Mouse (Mus musculus) intestine, postnatal 0 days (tissue): ENCODE results near the gene Rtp4. TPM values are rescaled to one million over a fixed set of nuclear protein-coding genes. Genes with fewer than 3 reads are reported as not detected.

Experiments
- ATAC-seq: fragments of 200-750 bp; cut with Nextera tagmentation; 2 replicates; pipeline ENCODE4 v1.8.0; 2017; ENCODE audit warnings: mild to moderate bottlenecking, moderate TSS enrichment, moderate library complexity
- H3K27ac ChIP-seq: fragments of 300-500 bp; sonication (generic); 2 replicates; pipeline ENCODE4 v1.5.1; 2014; ENCODE audit warnings: mild to moderate bottlenecking, low read depth, low read length, moderate library complexity
- H3K27me3 ChIP-seq: fragments of 300-500 bp; sonication (generic); replicated peaks from 2 replicates; pipeline ENCODE4 v1.6.1; 2014; ENCODE audit warnings: low read length, mixed read lengths; ENCODE audit not compliant: control insufficient read depth, insufficient read depth
- H3K36me3 ChIP-seq: fragments of 300-500 bp; sonication (generic); 2 replicates; pipeline ENCODE4 v1.6.1; 2014; ENCODE audit warnings: mild to moderate bottlenecking, moderate library complexity; ENCODE audit not compliant: control insufficient read depth, insufficient read depth
- H3K4me1 ChIP-seq: fragments of 300-500 bp; sonication (generic); replicated peaks from 2 replicates; pipeline ENCODE4 v1.6.1; 2014; ENCODE audit warnings: antibody characterized with exemption, low read length, mixed read lengths; ENCODE audit not compliant: control insufficient read depth, insufficient read depth
- H3K4me2 ChIP-seq: fragments of 300-500 bp; sonication (generic); replicated peaks from 2 replicates; pipeline ENCODE4 v1.6.1; 2014; ENCODE audit warnings: low read depth, mild to moderate bottlenecking, moderate library complexity
- H3K4me3 ChIP-seq: fragments of 300-500 bp; sonication (generic); 2 replicates; pipeline ENCODE4 v1.5.1; 2014; ENCODE audit warnings: low read depth, low read length
- H3K9ac ChIP-seq: fragments of 300-500 bp; sonication (generic); 2 replicates; pipeline ENCODE4 v1.6.1; 2014; ENCODE audit warnings: mild to moderate bottlenecking, low read depth, low read length
- H3K9me3 ChIP-seq: fragments of 300-500 bp; sonication (generic); 2 replicates; pipeline ENCODE4 v1.6.1; 2016; ENCODE audit warnings: mixed run types; ENCODE audit not compliant: control insufficient read depth
- CTCF ChIP-seq: sonication (generic); IDR thresholded peaks from 2 replicates; pipeline ENCODE4 v1.5.1; 2016; ENCODE audit warnings: low read depth, mild to moderate bottlenecking, control low read depth, antibody characterized with exemption, moderate library complexity
- WGBS: fragments of 180-500 bp; shearing (Covaris S2); extraction: QIAGEN DNeasy Blood & Tissue Kit; methylation state at CpG from one replicate; pipeline ENCODE4 v1.1.7; 2014; 5-methylcytosine and 5-hydroxymethylcytosine counted together
- polyA plus RNA-seq: library from polyadenylated mRNA; unstranded; fragments of >200 nt; fragmentation: Nextera tagmentation; extraction: Ambion mirVana; gene quantifications from 2 replicates; pipeline ENCODE4 v1.2.1, GENCODE M21; 2015

The Rtp4 gene
- polyA plus RNA-seq, 1 experiment from 2014 or later = 112 TPM

- Histone ChIP-seq H3K27me3 (no peaks in the 10 kb centered on the region), H3K9ac (no peak overlapping the region), H3K9me3 (no peaks in the 10 kb centered on the region), H3K36me3 (no peaks in the 10 kb centered on the region), H3K4me1 (no peaks in the 10 kb centered on the region), H3K4me3 (no peak overlapping the region), H3K27ac (no peak overlapping the region), H3K4me2 (no peak overlapping the region)
- TF ChIP-seq CTCF = no peak
- WGBS = 77% methylated on average over 5 of the region's 5 CpGs
- ATAC-seq = no peak
Observed at GRCm38 (mm10) chr16:23591119-23592105, 71.3 kb downstream of the Rtp4 start.

GRCm38 (mm10) chr16:23592501-23592900 lies 72.4 kb downstream of the Rtp4 start:
- H3K27ac ChIP-seq = no peak overlapping the region
- H3K9me3 ChIP-seq = no peaks in the 10 kb centered on the region
- no peak overlapping the region for H3K4me3 ChIP-seq
- no peak for ATAC-seq
- no peaks in the 10 kb centered on the region for H3K36me3 ChIP-seq
- no peaks in the 10 kb centered on the region for H3K27me3 ChIP-seq
- no peaks in the 10 kb centered on the region for H3K4me1 ChIP-seq
- TF ChIP-seq CTCF = no peak
- H3K4me2 ChIP-seq = no peak overlapping the region
- H3K9ac ChIP-seq = no peak overlapping the region

- Histone ChIP-seq H3K27ac (no peak overlapping the region), H3K4me3 (no peak overlapping the region), H3K9me3 (no peaks in the 10 kb centered on the region), H3K4me1 (no peaks in the 10 kb centered on the region), H3K4me2 (no peak overlapping the region), H3K36me3 (no peaks in the 10 kb centered on the region), H3K27me3 (no peaks in the 10 kb centered on the region), H3K9ac (no peak overlapping the region)
- 92% methylated on average over 3 of the region's 3 CpGs for WGBS
- no peak for ATAC-seq
- TF ChIP-seq CTCF = no peak
Observed at GRCm38 (mm10) chr16:23596696-23597095, 76.6 kb downstream of the Rtp4 start.

- no peaks in the 10 kb centered on the region for H3K36me3 ChIP-seq
- H3K9ac ChIP-seq = no peak overlapping the region
- H3K4me1 ChIP-seq = no peaks in the 10 kb centered on the region
- H3K27ac ChIP-seq = no peak overlapping the region
- no peaks in the 10 kb centered on the region for H3K9me3 ChIP-seq
- no peak overlapping the region for H3K4me2 ChIP-seq
- H3K27me3 ChIP-seq = no peaks in the 10 kb centered on the region
- H3K4me3 ChIP-seq = no peak overlapping the region
- ATAC-seq = no peak
- TF ChIP-seq CTCF = no peak
Observed at GRCm38 (mm10) chr16:23597968-23598367, 77.9 kb downstream of the Rtp4 start.

- Histone ChIP-seq H3K4me1 (no peaks in the 10 kb centered on the region), H3K4me3 (no peak overlapping the region)
- TF ChIP-seq CTCF = no peak
Observed at GRCm38 (mm10) chr16:23606220-23606619, 86.1 kb downstream of the Rtp4 start.

GRCm38 (mm10) chr16:23606651-23607050 lies 86.6 kb downstream of the Rtp4 start:
- no peak overlapping the region for H3K4me3 ChIP-seq
- no peak overlapping the region for H3K4me2 ChIP-seq
- H3K9me3 ChIP-seq = no peaks in the 10 kb centered on the region
- no peaks in the 10 kb centered on the region for H3K36me3 ChIP-seq
- no peak for ATAC-seq
- H3K27ac ChIP-seq = no peak overlapping the region
- H3K4me1 ChIP-seq = no peaks in the 10 kb centered on the region
- no peak overlapping the region for H3K9ac ChIP-seq
- 95% methylated on average over 7 of the region's 7 CpGs for WGBS
- no peaks in the 10 kb centered on the region for H3K27me3 ChIP-seq
- no peak for TF ChIP-seq CTCF

More at GRCm38 (mm10) chr16:23606220-23606619, 86.1 kb downstream of the Rtp4 start:
- H3K4me2 ChIP-seq = no peak overlapping the region
- no peaks in the 10 kb centered on the region for H3K27me3 ChIP-seq
- H3K27ac ChIP-seq = no peak overlapping the region
- no peaks in the 10 kb centered on the region for H3K36me3 ChIP-seq
- ATAC-seq = no peak
- H3K9me3 ChIP-seq = no peaks in the 10 kb centered on the region
- H3K9ac ChIP-seq = no peak overlapping the region
- WGBS = 75% methylated on average over 2 of the region's 2 CpGs
